Mouse (Mus musculus): ENCODE measurements around the gene Tex264.
"Not testable (repeated sequence)": the region's sequence is repeated elsewhere in the genome, so short reads cannot be mapped to it uniquely, and the experiment has no call there.

Tex264 gene

DNA sequence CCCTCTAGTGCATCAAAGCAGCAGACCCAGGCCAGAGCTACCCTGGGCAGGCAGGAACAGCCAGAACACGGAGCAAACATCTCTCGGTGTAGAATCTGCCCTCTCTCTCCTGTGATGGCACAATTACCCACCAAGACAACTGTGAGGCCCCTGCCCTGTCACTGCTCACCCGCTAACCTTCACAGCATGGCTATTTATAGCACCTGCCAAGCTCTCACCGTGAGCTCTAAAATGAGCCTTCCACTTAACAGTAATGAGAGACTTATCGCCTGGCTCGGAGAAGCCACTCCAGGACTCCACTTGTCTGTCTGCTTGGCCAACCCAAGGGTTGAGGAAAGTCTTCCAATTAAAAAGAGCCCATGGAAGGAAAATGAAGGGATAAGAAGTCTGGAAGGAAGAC lies 22.5 kb downstream of the Tex264 start:
- DNase-seq (ENCODE audit: low spot score) = no peak

GRCm38 (mm10) chr9:106659935-106660334 lies 25.8 kb downstream of the Tex264 start:
- DNase-seq (ENCODE audit: low spot score) = no peak

- DNase-seq (ENCODE audit: low spot score) = no peak
Observed at GRCm38 (mm10) chr9:106659441-106659840, 26.3 kb downstream of the Tex264 start.

GRCm38 (mm10) chr9:106657592-106657991 lies 28.1 kb downstream of the Tex264 start:
- no peak for DNase-seq (ENCODE audit: low spot score)

GRCm38 (mm10) chr9:106656820-106657219 lies 28.9 kb downstream of the Tex264 start:
- no peak for DNase-seq (ENCODE audit: low spot score)

DNA sequence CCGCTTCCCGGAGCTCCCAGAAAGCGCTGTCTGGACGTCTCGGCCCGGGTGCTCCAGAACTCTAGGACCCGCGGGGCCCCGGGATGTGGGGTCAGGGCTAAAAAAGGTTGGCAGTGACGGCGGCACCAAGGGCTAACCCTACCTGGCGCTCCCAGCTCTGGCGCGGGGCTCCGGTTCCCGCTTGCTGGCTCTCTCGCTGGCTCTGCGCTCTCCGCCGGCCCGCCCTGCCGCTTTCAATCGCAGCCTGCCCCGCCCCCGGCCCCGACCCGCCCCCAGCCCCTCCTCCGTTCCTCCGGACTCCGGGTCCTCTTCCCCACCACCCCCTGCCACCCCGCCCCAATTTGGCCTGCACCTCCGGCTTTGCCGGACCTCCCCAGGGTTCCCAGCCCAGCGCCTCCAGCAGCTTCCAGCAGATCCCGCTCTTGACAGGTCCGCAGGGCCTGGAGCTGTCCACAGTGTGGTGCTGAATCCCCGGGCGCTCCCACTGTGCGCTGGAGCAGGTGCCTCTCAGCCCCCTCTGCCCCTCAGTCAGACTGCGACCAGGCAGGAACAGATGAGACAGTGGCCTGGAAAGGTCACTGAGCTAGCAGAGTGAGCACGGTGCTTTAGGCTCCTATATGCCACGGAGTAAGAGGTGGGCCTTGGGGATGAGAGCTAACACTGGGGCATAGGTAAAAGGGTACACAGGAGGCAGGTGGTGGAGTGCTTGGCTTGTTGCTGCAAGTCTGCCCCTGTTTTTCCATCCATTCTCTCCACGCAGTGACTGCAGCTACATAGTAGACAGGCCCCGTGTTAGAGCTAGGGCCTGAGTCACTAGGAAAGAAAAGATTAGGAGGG lies 29.6 kb downstream of the Tex264 start, which contains the start of gene Grm2:
TSS of gene Grm2 (minus strand) at position 199 of the 837 bp plus-strand sequence.
- no peak for DNase-seq (ENCODE audit: low spot score)

DNA sequence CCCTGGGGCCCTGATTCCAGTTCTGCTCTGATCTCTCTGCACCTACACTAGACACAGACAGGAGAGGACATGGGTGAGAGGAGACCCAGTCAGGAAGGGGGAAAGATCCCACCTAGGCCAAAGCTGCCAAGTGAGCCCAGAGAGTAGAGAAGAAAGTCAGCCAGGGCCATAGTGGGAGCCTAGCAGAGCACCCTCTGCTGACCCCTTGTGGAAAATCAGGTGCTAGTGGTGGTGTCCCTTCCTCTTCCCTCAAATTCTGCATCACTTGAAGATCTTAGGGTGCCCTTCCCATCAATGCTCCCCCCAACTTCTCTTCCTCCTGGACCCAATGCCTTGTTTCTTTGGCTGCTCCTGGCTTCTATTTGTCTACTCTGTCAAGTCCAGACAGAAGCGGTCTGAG lies 33.0 kb downstream of the Tex264 start:
- DNase-seq (ENCODE audit: low spot score) = no peak

GRCm38 (mm10) chr9:106647226-106647625 lies 38.5 kb downstream of the Tex264 start:
- DNase-seq (ENCODE audit: low spot score) = no peak

DNA sequence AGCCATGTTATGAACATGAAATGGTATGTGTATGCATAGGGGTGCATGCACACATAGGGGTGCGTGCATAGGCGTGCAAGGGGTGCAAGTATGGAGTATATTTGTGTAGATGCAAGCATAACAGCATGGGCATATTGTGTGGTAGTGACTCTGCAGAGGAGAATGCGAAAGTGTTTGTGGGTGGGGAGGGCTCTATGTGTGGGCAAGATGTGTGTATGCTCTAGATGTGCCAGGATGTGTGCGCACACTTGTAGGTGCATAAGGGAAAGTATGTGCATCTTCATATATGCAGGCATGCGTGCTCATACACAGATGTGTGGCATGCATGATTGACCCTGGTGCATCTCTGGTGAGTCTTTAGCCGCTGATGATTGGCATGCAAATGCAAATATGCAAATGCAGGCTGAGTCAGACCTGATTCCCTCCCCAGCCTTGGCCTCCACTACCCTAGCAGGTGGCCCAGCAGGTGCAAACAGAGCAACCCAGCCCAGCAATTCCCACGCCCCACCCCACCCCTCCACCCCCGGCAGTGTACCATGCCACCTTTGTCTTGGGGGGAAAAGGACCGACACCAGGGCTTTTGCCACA lies 39.9 kb downstream of the Tex264 start:
- DNase-seq (ENCODE audit: low spot score) = no peak

DNA sequence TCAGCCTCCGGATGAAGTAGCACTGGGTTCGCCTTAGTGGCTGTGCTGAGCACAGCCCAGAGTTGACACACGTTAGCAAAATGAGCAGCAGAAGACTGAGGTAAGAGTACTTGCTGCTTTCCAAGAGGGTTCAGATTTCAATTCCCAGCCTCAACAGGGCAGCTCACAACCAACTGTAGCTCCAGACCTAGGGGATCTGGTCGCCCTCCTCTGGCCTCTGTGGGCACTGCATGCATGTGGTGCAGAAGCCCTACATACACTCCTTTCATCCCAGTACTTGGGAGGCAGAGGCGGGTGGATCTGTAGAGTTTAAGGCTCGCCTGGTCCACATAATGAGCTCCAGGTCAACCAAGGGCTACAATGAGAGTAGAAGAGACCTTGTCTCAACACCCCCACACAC lies 41.9 kb downstream of the Tex264 start:
- no peak for DNase-seq (ENCODE audit: low spot score)

DNA sequence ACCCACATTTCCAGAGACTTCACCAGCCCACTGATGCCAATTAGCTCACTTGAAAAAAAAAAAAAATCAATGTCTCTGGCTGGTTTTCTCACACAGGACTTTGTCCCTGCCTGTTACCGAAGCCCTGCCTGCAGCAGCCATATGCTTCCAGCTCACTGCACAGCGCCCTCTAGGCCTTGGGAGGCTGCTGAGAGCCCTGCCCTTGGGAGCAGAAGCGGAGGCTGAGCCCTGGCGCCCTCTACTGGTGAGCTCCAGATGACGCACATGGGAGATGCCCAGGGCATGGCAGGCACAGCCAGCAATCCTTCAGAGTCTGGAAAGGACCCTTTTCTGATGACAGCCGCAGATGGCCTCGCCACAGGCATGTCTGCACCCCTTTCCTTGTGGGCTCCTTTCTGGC lies 42.6 kb downstream of the Tex264 start:
- DNase-seq (ENCODE audit: low spot score) = peak; percentile 44

GRCm38 (mm10) chr9:106641346-106641745 lies 44.4 kb downstream of the Tex264 start:
- no peak for DNase-seq (ENCODE audit: low spot score)

GRCm38 (mm10) chr9:106638154-106638553 lies 47.6 kb downstream of the Tex264 start:
- DNase-seq (ENCODE audit: low spot score) = no peak

GRCm38 (mm10) chr9:106632185-106632584 lies 53.5 kb downstream of the Tex264 start:
- DNase-seq (ENCODE audit: low spot score) = no peak

DNA sequence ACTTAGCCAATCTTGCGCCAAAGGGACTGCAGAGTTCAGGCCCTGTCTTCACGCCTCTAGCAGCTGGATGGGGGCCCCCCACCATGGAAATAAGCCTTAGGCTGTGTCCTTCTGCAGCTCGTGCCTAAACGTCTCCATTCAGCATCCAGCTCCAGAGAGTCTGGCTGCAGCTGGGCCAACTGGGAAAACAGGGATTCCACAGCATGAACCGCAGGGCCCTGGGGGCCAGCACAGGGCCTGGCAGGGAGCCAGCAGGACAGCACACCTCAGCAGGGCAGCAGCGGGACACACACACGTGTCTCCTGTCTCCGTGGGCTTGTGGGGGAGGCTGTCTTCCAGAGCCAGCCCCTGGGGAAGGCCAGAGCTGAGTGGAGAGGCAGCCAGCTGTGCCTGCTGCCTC lies 57.9 kb downstream of the Tex264 start:
- not testable (repeated sequence) for DNase-seq (ENCODE audit: low spot score)

DNA sequence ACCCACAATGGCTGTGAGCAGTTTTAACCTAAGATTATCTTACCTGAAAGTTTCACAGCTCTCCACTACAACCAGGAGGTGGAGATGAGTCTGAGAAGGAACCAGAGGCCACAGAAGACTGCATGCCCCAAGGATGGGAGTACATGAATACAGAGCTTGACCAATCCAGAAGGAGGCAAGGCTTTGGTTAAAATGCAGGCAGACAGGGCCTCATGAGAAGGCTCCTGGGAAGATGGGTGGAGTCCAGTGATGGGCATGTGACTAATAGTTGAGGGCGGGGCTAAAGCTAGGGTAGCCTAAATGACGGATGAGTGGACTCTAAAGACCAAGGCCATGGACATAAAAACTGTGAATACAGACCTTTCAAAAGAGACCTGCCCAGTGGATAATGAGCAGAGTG lies 59.4 kb downstream of the Tex264 start, which contains the start of gene Iqcf6:
TSS of gene Iqcf6 (plus strand) at position 301 of the 400 bp plus-strand sequence.
- DNase-seq (ENCODE audit: low spot score) = no peak

GRCm38 (mm10) chr9:106617496-106617895 lies 68.2 kb downstream of the Tex264 start:
- DNase-seq (ENCODE audit: low spot score) = no peak

- DNase-seq (ENCODE audit: low spot score) = no peak
Observed at GRCm38 (mm10) chr9:106616306-106616705, 69.4 kb downstream of the Tex264 start.

GRCm38 (mm10) chr9:106614616-106615015 lies 71.1 kb downstream of the Tex264 start:
- DNase-seq (ENCODE audit: low spot score) = no peak

DNA sequence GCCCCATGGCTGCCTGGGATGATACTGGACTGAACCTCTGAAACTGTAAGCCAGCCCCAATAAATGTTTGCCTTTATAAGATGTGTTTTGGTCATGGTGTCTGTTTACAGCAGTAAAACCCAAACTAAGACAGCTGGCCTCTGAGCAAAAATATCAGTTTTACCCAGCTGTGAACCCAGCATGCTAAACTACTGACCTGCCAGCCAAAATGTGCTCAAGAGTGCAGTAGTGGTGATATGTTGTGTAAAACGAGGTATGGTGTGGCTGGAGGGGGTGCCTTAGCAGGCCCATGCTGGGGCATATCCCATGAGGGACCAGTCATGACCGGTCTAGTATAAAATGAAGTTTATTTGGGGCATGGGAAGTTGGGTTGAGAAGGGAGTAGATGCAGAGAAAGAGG lies 71.8 kb downstream of the Tex264 start:
- no peak for DNase-seq (ENCODE audit: low spot score)

DNA sequence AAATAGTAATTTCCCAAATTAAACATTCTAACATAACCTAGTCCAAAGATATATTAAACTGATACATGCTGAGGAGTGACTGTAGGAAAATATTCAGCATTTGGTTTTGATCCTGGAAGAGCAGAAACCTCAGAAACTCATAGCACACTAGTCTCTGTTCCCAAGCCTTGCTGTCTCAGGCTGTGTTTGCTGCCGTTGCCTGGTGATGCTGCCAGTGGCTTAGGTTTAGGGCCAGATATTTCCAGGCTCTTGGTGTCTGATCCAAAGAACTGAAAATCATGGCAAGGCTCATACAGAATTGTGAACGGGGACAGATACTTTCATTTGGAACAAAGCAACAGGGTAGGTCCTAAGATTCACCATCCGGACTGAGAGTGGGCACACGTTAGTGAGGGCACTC lies 75.0 kb downstream of the Tex264 start:
- no peak for DNase-seq (ENCODE audit: low spot score)
